Mouse (Mus musculus) liver, adult 2 months (tissue): ENCODE measurements around the gene Tsc2.

Source experiments
- CTCF ChIP-seq: fragments of 200-500 bp; IDR thresholded peaks from 2 replicates; pipeline ENCODE4 v1.5.1; 2011; ENCODE audit warnings: low read depth, low read length, control low read depth
- POLR2A ChIP-seq: fragments of 200-500 bp; IDR thresholded peaks from 2 replicates; pipeline ENCODE4 v1.6.1; 2011; ENCODE audit warnings: low read length, control low read depth; ENCODE audit not compliant: insufficient read depth; ENCODE audit errors: extremely low read depth

DNA sequence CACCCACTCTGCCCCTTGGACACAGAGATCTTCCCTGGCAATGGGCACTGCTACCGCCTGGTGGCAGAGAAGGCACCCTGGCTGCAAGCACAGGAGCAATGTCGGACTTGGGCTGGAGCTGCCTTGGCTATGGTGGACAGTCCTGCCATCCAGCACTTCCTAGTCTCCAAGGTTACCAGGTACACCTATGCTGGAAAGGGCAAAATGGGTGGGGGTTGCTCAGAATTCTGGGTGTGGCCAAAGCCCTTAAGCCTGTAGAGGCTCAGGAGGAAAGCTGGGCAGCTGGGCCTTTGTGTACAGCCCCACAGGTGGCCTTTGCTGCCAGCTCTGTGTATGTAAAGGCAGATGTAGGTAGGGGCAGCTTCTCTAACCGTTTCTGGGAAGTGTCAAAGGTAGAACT, 66.6 kb downstream of the Tsc2 start:
- TF ChIP-seq POLR2A (no peak), CTCF (no peak)
